Mouse (Mus musculus): ENCODE data around the gene Gm14326.
"Not testable (repeated sequence)": the region's sequence is repeated elsewhere in the genome, so short reads cannot be mapped to it uniquely, and the experiment has no call there.

- TF ChIP-seq POLR2A (IDR thresholded peaks at IDR 0.05; ENCODE audit: borderline replicate concordance, low read depth, low read length); CTCF (IDR thresholded peaks at IDR 0.05; ENCODE audit: low read depth, low read length): not testable (repeated sequence)
Measured at GRCm38 (mm10) chr2:177974814-177975213, 17.7 kb upstream of the Gm14326 start.
